Mouse (Mus musculus) embryonic fibroblast, embryonic 13.5 days (primary cell): ENCODE data around the gene Smndc1.

ENCODE experiments used
- CTCF ChIP-seq: IDR thresholded peaks from 2 replicates; pipeline ENCODE4 v1.5.1; 2011; ENCODE audit warnings: mild to moderate bottlenecking, control low read depth, low read length, moderate library complexity, borderline replicate concordance; ENCODE audit not compliant: insufficient read depth
- POLR2A ChIP-seq: IDR thresholded peaks from 2 replicates; pipeline ENCODE4 v1.6.1; 2011; ENCODE audit warnings: low read depth, mild to moderate bottlenecking, control low read depth, low read length, moderate library complexity

- peak; percentile 91 for TF ChIP-seq POLR2A
- no peak for TF ChIP-seq CTCF
Measured at GRCm38 (mm10) chr19:53390495-53391007, at the start of gene Smndc1.
